Mouse (Mus musculus): ENCODE data around the gene Tmem210. TPM values are rescaled to one million over a fixed set of nuclear protein-coding genes. Genes with fewer than 3 reads are reported as not detected.

The Tmem210 gene
- polyA plus RNA-seq, 1 experiment from 2014 or later, result not detected

GRCm38 (mm10) chr2:25289651-25290050 lies 1.7 kb downstream of the Tmem210 start, which contains the start of gene Lrrc26:
Gene Lrrc26, plus strand, starts transcription at chr2:25289915.
- Histone ChIP-seq H3K9me3 (replicated peaks; ENCODE audit: control insufficient read depth, low read length) (no peaks in the 10 kb centered on the region), H3K4me3 (replicated peaks; ENCODE audit: low read length) (peak within 1 kb of the TSS; percentile 45), H3K36me3 (ENCODE audit: control insufficient read depth, insufficient read depth, low read length) (peaks cover 7% of the 10 kb centered on the region; the same call in 1 of the 2 replicates), H3K4me2 (ENCODE audit: low read depth, low read length) (peak within 1 kb of the TSS; percentile 55), H3K4me1 (ENCODE audit: control insufficient read depth, insufficient read depth, low read length) (peaks cover 52% of the 10 kb centered on the region), H3K9ac (ENCODE audit: low read length) (peak within 1 kb of the TSS; percentile 61), H3K27ac (ENCODE audit: low read length) (peak within 1 kb of the TSS; percentile 97), H3K27me3 (ENCODE audit: control insufficient read depth, insufficient read depth, low read length) (peaks cover 45% of the 10 kb centered on the region)
- WGBS, result 7% methylated on average over 11 of the region's 11 CpGs
- ATAC-seq (ENCODE audit: insufficient read depth, low FRiP score), result no peak

- peaks cover 50% of the 10 kb centered on the region for H3K4me1 ChIP-seq (ENCODE audit: control insufficient read depth, insufficient read depth, low read length)
- H3K4me3 ChIP-seq (replicated peaks; ENCODE audit: low read length), result peak overlapping the region; percentile 45
- peak overlapping the region; percentile 77 for H3K27ac ChIP-seq (ENCODE audit: low read length)
- H3K9me3 ChIP-seq (replicated peaks; ENCODE audit: control insufficient read depth, low read length), result no peaks in the 10 kb centered on the region
- WGBS, result 2% methylated on average over 54 of the region's 54 CpGs
- H3K27me3 ChIP-seq (ENCODE audit: control insufficient read depth, insufficient read depth, low read length), result peaks cover 45% of the 10 kb centered on the region
- peak overlapping the region; percentile 61 for H3K9ac ChIP-seq (ENCODE audit: low read length)
- peak overlapping the region; percentile 55 for H3K4me2 ChIP-seq (ENCODE audit: low read depth, low read length)
- no peak for ATAC-seq (ENCODE audit: insufficient read depth, low FRiP score)
- H3K36me3 ChIP-seq (ENCODE audit: control insufficient read depth, insufficient read depth, low read length), result 0 out of 2 replicates have a peak, but pooled peaks cover under 1% of the 10 kb centered on the region
Measured at GRCm38 (mm10) chr2:25290101-25290815, 2.3 kb downstream of the Tmem210 start.

GRCm38 (mm10) chr2:25290816-25291130 lies 2.8 kb downstream of the Tmem210 start:
- no peaks in the 10 kb centered on the region for H3K36me3 ChIP-seq (ENCODE audit: control insufficient read depth, insufficient read depth, low read length)
- 1% methylated on average over 18 of the region's 18 CpGs for WGBS
- ATAC-seq (ENCODE audit: insufficient read depth, low FRiP score), result no peak
- H3K27me3 ChIP-seq (ENCODE audit: control insufficient read depth, insufficient read depth, low read length), result peaks cover 45% of the 10 kb centered on the region
- no peaks in the 10 kb centered on the region for H3K9me3 ChIP-seq (replicated peaks; ENCODE audit: control insufficient read depth, low read length)
- H3K4me1 ChIP-seq (ENCODE audit: control insufficient read depth, insufficient read depth, low read length), result peaks cover 48% of the 10 kb centered on the region
- peak overlapping the region; percentile 55 for H3K4me2 ChIP-seq (ENCODE audit: low read depth, low read length)
- H3K27ac ChIP-seq (ENCODE audit: low read length), result no peak overlapping the region; the same call in 1 of the 2 replicates
- H3K9ac ChIP-seq (ENCODE audit: low read length), result peak overlapping the region; percentile 61
- peak overlapping the region; percentile 45 for H3K4me3 ChIP-seq (replicated peaks; ENCODE audit: low read length)

- no peak for ATAC-seq (ENCODE audit: insufficient read depth, low FRiP score)
- no peaks in the 10 kb centered on the region for H3K36me3 ChIP-seq (ENCODE audit: control insufficient read depth, insufficient read depth, low read length)
- H3K4me2 ChIP-seq (ENCODE audit: low read depth, low read length), result peak overlapping the region; percentile 61
- no peak overlapping the region; the same call in 1 of the 2 replicates for H3K27ac ChIP-seq (ENCODE audit: low read length)
- peak overlapping the region; percentile 45 for H3K4me3 ChIP-seq (replicated peaks; ENCODE audit: low read length)
- WGBS, result 8% methylated on average over 32 of the region's 32 CpGs
- peak overlapping the region; percentile 68 for H3K9ac ChIP-seq (ENCODE audit: low read length)
- peaks cover 44% of the 10 kb centered on the region for H3K4me1 ChIP-seq (ENCODE audit: control insufficient read depth, insufficient read depth, low read length)
- peaks cover 45% of the 10 kb centered on the region for H3K27me3 ChIP-seq (ENCODE audit: control insufficient read depth, insufficient read depth, low read length)
- no peaks in the 10 kb centered on the region for H3K9me3 ChIP-seq (replicated peaks; ENCODE audit: control insufficient read depth, low read length)
Measured at GRCm38 (mm10) chr2:25291184-25292053, 3.5 kb downstream of the Tmem210 start.

GRCm38 (mm10) chr2:25292054-25292544 lies 4.2 kb downstream of the Tmem210 start:
- Histone ChIP-seq H3K9ac (ENCODE audit: low read length) (peak overlapping the region; percentile 68), H3K27me3 (ENCODE audit: control insufficient read depth, insufficient read depth, low read length) (peaks cover 45% of the 10 kb centered on the region), H3K36me3 (ENCODE audit: control insufficient read depth, insufficient read depth, low read length) (no peaks in the 10 kb centered on the region), H3K4me3 (replicated peaks; ENCODE audit: low read length) (peak overlapping the region; percentile 45), H3K9me3 (replicated peaks; ENCODE audit: control insufficient read depth, low read length) (no peaks in the 10 kb centered on the region), H3K27ac (ENCODE audit: low read length) (no peak overlapping the region), H3K4me2 (ENCODE audit: low read depth, low read length) (peak overlapping the region; percentile 61), H3K4me1 (ENCODE audit: control insufficient read depth, insufficient read depth, low read length) (peaks cover 42% of the 10 kb centered on the region)
- WGBS, result 7% methylated on average over 39 of the region's 43 CpGs
- ATAC-seq (ENCODE audit: insufficient read depth, low FRiP score), result peak; percentile 14; the same call in 1 of the 2 replicates

- H3K4me3 ChIP-seq (replicated peaks; ENCODE audit: low read length), result peak overlapping the region; percentile 45; the same call in 1 of the 2 replicates
- no peak for ATAC-seq (ENCODE audit: insufficient read depth, low FRiP score)
- H3K4me1 ChIP-seq (ENCODE audit: control insufficient read depth, insufficient read depth, low read length), result peaks cover 35% of the 10 kb centered on the region
- peak overlapping the region; percentile 68 for H3K9ac ChIP-seq (ENCODE audit: low read length)
- H3K9me3 ChIP-seq (replicated peaks; ENCODE audit: control insufficient read depth, low read length), result no peaks in the 10 kb centered on the region
- H3K27ac ChIP-seq (ENCODE audit: low read length), result no peak overlapping the region
- peaks cover 45% of the 10 kb centered on the region for H3K27me3 ChIP-seq (ENCODE audit: control insufficient read depth, insufficient read depth, low read length)
- H3K36me3 ChIP-seq (ENCODE audit: control insufficient read depth, insufficient read depth, low read length), result no peaks in the 10 kb centered on the region
- WGBS, result 0% methylated on average over 1 of the region's 1 CpGs
- peak overlapping the region; percentile 61 for H3K4me2 ChIP-seq (ENCODE audit: low read depth, low read length)
Measured at GRCm38 (mm10) chr2:25292856-25293255, 4.9 kb downstream of the Tmem210 start.

GRCm38 (mm10) chr2:25293706-25294105 lies 5.8 kb downstream of the Tmem210 start:
- Histone ChIP-seq H3K27me3 (ENCODE audit: control insufficient read depth, insufficient read depth, low read length) (peaks cover 44% of the 10 kb centered on the region), H3K9me3 (replicated peaks; ENCODE audit: control insufficient read depth, low read length) (no peaks in the 10 kb centered on the region), H3K4me2 (ENCODE audit: low read depth, low read length) (no peak overlapping the region), H3K36me3 (ENCODE audit: control insufficient read depth, insufficient read depth, low read length) (no peaks in the 10 kb centered on the region), H3K27ac (ENCODE audit: low read length) (no peak overlapping the region), H3K4me1 (ENCODE audit: control insufficient read depth, insufficient read depth, low read length) (peaks cover 26% of the 10 kb centered on the region), H3K9ac (ENCODE audit: low read length) (no peak overlapping the region), H3K4me3 (replicated peaks; ENCODE audit: low read length) (no peak overlapping the region)
- WGBS, result 73% methylated on average over 9 of the region's 9 CpGs
- no peak for ATAC-seq (ENCODE audit: insufficient read depth, low FRiP score)

- H3K9ac ChIP-seq (ENCODE audit: low read length), result no peak overlapping the region
- H3K9me3 ChIP-seq (replicated peaks; ENCODE audit: control insufficient read depth, low read length), result no peaks in the 10 kb centered on the region
- peaks cover 10% of the 10 kb centered on the region for H3K27me3 ChIP-seq (ENCODE audit: control insufficient read depth, insufficient read depth, low read length)
- no peak overlapping the region for H3K4me3 ChIP-seq (replicated peaks; ENCODE audit: low read length)
- no peaks in the 10 kb centered on the region for H3K36me3 ChIP-seq (ENCODE audit: control insufficient read depth, insufficient read depth, low read length)
- no peak overlapping the region for H3K4me2 ChIP-seq (ENCODE audit: low read depth, low read length)
- ATAC-seq (ENCODE audit: insufficient read depth, low FRiP score), result no peak
- peaks cover 7% of the 10 kb centered on the region for H3K4me1 ChIP-seq (ENCODE audit: control insufficient read depth, insufficient read depth, low read length)
- no peak overlapping the region for H3K27ac ChIP-seq (ENCODE audit: low read length)
- 70% methylated on average over 8 of the region's 8 CpGs for WGBS
Measured at GRCm38 (mm10) chr2:25297093-25297492, 9.1 kb downstream of the Tmem210 start.

GRCm38 (mm10) chr2:25298046-25298445 lies 10.1 kb downstream of the Tmem210 start:
- ATAC-seq (ENCODE audit: insufficient read depth, low FRiP score), result no peak
- WGBS, result 72% methylated on average over 10 of the region's 10 CpGs

More at GRCm38 (mm10) chr2:25298046-25298445, 10.1 kb downstream of the Tmem210 start:
- Histone ChIP-seq H3K27ac (ENCODE audit: low read length) (no peak overlapping the region), H3K4me2 (ENCODE audit: low read depth, low read length) (no peak overlapping the region), H3K4me3 (replicated peaks; ENCODE audit: low read length) (no peak overlapping the region), H3K9ac (ENCODE audit: low read length) (no peak overlapping the region), H3K36me3 (ENCODE audit: control insufficient read depth, insufficient read depth, low read length) (no peaks in the 10 kb centered on the region), H3K4me1 (ENCODE audit: control insufficient read depth, insufficient read depth, low read length) (no peaks in the 10 kb centered on the region), H3K9me3 (replicated peaks; ENCODE audit: control insufficient read depth, low read length) (no peaks in the 10 kb centered on the region), H3K27me3 (ENCODE audit: control insufficient read depth, insufficient read depth, low read length) (peaks cover 2% of the 10 kb centered on the region)
